Mouse (Mus musculus) T-helper 2 cell (primary cell): ENCODE measurements around the gene Rab3gap2.

Experiments used
- in situ Hi-C: fragments of 300-600 bp; cut with MboI, MseI; formaldehyde crosslinking; loops from one replicate; pipeline ENCODE4 v1.15.1; 2025; ENCODE audit warnings: high pct_unique_total_duplicates

Gene Rab3gap2

GRCm38 (mm10) chr1:185280616-185281015 lies 76.7 kb downstream of the Rab3gap2 start:
- in situ Hi-C loops: no loop called here

DNA sequence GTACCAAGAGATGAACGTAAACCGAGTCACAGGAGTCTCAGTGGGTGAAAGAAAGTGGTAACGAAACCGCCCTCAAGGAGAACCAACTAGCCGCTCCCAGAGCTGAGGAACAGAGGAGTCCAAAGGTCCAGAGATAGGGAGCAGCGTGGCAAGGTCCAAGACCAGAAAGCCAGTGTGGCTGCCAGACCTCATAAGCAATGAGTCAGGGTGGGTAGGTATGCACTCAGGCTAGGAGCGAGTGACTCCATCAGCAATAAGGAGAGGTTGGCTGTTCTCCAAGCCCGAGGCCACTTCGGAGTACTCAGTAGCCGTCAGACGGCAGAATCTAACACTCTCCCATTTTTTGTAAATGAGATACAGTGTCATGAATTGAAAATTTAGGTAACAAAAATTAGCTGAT lies 78.9 kb downstream of the Rab3gap2 start:
- in situ Hi-C loops: no loop called here

DNA sequence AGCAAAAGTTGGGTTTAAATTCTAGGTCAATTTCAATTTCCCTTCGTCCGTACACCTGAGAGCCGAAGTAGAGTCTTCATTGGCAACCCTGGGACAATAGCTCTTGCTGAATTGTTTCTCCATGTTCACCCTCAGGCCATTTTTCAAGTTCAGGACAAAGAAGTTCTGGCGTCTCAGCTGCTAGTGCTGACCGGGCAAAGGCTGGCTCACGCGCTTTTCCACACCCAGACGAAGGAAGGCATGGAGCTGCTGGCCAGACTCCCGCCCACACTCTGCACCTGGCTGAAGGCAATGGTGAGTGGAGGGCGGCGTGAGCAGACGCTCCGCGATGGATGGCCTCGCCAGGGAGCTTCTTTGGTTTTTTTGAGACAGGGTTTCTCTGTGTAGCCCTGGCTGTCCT lies 79.3 kb downstream of the Rab3gap2 start:
- in situ Hi-C loops: no loop called here

DNA sequence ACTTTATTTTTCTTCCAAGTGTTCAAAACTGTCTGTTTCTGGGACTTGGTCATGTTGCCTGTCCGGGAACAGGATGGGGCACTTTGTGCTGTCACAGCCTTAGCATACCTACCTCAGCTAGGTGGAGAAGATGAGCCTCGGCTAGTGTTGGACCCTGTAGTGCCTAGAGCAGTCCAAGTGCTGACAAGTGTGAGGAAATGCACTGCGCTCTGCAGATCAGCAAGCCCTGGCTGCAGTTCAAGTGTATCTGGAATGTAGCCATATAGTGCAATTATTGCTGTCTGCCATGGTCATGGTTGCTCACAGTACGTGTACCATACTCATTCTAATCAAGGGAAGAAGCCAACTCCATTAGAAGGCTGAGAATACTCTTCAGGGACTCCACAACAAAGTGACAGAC lies 80.8 kb downstream of the Rab3gap2 start:
- in situ Hi-C loops: no loop called here

DNA sequence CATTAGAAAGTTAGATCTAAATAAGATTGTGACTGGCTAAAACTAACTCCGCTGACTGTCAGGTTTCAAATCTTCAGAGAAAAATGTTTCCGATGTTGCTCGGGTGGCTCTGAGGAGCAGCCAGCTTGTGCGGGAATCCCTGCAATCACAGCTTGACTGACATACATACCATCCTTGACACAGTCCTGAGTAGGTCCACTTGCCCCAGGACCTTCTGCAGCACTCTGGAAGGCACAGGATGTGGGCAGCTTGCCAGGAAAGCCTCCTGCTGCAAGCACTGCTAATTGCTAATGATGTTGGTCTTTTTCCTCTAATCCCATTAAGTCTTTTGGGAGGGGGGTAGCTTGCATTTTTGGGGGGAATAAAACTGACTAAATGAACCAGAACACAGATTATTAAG lies 81.3 kb downstream of the Rab3gap2 start:
- in situ Hi-C loops: no loop called here

- in situ Hi-C loops: no loop called here
Observed at GRCm38 (mm10) chr1:185287066-185287465, 83.1 kb downstream of the Rab3gap2 start.

GRCm38 (mm10) chr1:185289231-185289630 lies 85.3 kb downstream of the Rab3gap2 start:
- in situ Hi-C loops: no loop called here

- in situ Hi-C loops: no loop called here
Observed at GRCm38 (mm10) chr1:185291336-185291735, 87.4 kb downstream of the Rab3gap2 start.

DNA sequence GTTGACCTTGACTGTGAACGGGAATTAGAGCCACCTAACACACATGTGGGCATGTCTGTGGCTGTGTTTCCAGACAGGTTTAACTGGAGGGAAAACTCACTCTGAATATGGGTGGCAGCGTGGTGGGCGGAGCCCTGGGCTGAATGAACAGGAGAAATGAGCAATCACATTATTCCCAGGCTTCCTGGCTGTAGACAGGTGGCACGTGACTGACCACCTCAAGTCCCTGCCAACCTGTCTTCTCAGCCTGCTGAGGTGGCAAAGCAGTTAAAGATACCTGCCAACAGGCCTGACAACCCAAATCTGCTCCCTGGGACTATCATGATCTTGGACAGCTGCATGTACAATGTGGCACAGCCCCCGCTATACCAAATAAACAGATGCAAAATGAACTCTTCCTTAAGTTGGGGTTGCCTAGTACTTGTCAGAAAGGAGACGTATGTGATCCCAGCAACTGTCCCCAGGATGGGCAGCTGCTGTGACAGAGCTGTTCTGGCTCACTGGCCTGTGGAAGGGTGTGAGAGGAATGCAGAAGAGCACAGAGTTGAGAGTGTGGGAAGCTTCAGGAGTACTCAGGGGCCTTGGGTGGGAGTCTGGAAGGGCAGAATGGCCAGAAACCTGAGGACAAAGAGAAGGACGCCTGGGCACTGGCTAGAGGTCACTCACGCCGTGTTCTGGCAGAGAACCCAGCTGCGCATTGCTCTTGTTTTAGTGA lies 88.9 kb downstream of the Rab3gap2 start:
- in situ Hi-C loops: no loop called here

DNA sequence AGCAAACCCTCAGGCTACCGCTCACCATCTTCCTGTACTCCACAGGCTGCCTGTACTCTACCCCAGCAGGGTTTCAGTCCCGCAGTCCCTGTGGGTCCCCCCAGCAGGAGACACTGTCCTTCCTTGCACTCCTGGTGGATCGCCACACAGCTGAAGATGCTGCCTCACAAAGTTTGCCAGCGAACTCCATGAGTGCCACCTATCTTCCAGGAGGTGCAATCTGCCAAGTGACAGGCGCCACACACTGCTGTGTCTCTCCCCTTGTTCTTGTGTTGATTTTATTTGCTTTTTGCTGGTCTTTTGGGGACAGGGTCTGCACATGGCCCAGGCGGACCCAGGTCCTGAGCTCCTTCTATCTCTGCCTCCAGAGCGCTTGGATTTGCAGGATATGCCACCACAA lies 92.9 kb downstream of the Rab3gap2 start:
- in situ Hi-C loops: no loop called here

DNA sequence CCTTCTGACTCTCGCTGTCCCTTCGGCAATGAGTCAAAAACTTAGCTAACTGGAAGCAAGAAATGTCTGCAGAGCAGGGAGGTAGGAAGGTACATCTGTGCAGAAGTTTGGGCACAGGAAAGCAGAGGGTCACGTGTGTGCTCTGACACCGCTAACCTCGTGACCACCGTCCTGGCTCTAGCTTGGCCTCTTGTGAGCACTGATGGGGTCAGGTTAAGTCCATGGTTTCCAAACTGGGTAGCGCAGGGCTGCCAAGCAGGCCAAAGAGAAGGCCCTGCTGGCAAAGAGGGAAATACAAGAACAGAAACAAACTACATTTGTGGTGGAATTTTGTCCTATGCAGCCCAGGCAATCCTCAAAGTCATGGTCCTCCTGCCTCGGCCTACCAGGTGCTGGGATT lies 94.6 kb downstream of the Rab3gap2 start:
- in situ Hi-C loops: no loop called here

DNA sequence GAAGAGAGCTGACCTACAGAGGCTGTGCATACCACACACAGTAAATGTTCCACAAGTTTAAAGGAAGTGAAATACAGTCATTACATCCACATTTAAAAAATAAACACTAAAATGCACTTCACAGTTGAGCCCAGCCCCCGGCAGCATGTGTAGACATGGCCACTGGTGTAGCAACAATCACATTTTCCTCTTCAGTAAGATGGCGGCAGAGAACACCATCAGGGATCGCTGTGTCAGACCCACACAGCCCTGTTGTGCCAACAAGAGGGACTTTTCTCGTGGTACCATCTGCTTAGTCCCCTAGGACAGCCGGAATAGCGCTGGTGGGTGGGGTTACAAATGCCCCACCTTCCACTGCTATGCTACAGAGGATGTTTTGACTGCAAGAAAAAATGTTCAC lies 98.9 kb downstream of the Rab3gap2 start:
- in situ Hi-C loops: no loop called here

DNA sequence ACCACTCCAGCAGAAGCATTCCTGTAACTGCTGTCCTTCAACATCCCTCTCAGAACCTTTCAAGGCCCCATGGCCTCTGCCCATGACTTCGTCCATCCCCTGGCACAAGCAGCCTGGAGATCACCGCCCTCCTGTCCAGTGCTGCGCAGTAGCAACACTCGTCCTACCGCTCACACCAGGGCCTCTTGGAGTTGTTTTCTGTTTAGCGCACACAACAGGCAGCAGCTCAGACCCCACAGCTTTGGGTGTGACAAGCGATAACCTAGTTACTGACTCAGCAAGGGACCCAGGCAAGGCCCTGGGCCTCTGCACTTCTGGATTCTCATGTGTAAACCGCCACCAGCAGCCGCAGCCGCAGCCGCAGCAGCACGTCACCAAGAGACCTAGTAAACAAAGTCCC lies 102.9 kb downstream of the Rab3gap2 start:
- in situ Hi-C loops: no loop called here

DNA sequence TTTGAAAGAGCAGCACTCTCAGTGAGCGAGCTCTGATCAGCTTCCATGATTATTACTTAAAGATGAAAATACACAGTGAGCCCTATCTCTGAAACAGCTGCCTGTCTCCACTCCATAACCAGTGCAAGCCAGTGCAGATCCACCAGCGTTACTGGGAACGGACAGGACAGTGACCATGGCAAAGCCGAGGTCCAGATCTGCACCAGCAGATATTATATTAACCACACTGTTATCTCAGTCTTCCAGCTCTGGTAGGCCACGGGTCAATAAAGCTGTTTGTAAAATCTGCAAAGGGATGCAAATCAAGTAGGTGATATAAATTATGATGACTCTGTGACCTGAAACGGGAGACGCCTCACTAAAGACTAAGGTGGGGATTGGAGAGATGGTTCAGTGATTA lies 103.7 kb downstream of the Rab3gap2 start:
- in situ Hi-C loops: no loop called here

DNA sequence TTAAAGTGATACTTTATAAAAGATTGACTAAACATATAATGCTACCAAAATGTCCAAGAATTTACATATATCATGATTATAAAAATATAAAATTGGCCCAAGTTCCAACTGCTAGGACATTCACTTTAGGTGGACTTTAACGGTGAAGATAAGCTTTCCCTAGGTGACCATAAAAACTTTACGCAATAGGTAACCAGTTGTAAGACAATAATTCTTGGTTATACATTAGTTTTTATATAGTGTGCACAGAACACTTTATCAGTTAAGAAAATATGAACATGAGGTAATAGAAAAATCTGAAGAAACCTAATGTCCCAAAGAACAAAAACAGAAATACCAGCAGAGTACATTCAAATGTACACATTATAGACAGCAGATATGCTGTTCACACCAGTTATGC lies 104.4 kb downstream of the Rab3gap2 start:
- in situ Hi-C loops: no loop called here

DNA sequence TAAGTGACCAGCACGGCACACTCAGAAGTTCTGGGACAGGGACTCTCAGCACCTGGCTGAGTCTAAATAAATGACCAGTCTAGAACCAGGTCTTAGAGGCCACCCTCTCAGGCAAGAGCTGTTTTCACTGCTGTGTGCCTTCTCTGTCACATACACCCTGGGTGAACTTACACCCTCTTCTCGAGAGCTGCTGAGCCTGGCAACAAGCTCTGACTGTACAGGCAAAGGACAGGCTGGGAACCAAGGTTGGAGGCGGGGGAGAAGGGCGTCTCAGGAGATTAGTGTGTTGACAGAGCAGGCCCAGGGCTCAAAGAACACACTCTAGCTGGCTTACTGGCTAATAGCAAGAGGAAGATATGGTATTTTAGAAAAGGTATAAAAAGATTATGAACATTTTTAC lies 105.0 kb downstream of the Rab3gap2 start:
- in situ Hi-C loops: no loop called here

GRCm38 (mm10) chr1:185311949-185312348 lies 108.0 kb downstream of the Rab3gap2 start:
- in situ Hi-C loops: no loop called here

DNA sequence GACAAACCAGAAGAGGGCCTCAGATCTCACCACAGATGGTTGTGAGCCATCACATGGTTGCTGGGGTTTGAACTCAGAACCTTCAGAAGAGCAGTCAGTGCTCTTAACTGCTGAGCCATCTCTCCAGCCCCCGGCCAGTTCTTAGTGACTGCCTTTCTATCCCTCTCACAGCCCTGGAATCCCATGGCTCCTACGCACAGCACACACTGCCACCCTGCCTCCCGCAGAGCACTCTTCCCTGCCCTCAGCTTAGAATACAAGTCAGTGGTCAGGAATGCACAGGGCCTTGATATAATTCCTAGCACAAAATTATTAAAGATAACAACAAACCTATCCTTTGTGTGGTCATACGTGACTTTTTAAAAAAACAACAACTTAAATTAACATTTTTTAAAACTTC lies 110.6 kb downstream of the Rab3gap2 start:
- in situ Hi-C loops: no loop called here

DNA sequence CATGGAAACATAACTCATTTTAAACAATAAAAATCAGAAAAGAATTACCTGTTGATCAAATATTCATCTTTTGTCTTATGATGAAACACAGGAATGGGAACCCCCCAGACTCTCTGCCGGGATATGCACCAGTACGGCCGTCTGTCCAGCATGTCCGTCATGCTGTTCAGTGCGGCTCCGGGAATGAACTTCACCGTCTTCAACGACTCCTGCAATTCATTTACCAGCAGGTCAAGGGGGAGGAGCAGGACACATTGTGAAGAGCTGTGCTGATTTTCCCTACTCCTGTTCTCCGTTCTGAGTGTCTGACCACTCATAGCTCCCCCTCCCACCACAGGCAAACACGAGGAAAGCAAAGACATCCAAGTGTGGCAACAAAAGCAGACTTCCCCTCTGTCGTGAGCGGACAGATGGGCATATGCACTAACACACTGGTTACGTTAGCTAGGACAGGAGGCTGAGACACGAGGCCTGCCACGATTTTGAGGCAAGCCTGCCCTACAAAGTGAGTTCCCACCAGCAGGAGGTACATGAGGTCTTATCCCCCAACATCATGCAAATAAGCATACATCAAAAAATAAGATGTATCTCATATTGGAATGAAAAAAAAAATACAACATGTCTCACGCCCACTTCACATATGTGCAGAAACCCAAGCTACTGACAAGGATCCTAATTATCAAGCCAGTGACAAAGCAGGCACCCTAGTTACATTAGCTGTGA lies 112.1 kb downstream of the Rab3gap2 start:
- in situ Hi-C loops: no loop called here

- in situ Hi-C loops: loop anchor here (5.0 kb wide), 1 partner anchor 34 kb away; the partner anchor contains the start of gene Eprs
Observed at GRCm38 (mm10) chr1:185327754-185328345, 123.9 kb downstream of the Rab3gap2 start.

DNA sequence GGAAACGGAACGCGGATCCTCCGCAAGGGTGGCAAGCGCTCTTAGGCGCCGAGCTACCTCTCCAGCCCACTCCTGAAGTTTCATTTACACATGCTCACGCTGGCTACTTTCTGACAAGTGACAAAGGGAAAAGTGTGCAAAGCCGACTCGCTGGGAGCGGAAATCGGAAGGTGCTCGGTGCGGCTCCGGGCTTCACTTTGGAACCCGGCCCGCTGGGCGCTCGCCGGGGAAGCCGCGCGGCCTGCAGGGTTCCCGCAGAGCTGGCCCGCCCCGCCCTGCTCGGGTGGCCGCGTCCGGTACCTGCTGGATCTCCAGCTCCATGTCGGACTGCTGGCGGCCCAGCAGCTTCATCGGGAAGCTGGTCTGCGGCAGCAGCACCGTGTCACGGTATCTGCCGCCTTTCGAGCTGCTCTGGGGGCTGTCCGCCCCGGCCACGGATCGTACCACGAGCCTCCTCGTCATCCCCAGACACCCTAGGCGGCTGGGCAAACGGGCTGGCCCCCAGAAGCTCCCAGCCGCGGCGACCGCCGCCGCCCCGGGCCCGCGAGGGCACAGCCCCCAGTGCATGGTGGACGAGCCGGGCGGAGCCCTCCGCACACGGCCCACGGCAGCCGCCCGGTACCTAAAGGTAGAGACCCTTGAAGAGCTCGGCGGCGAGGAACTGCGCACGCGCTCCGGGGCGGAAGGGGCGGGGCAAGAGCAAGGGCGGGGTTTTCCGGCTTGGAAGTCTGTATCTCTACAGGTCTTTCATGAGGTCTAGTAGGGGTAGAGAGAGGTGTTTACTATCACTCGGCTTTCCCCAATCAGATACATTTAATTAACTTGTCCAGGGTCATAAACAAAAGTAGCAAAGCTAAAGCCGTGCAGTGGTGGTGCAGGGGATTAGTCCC lies 125.0 kb downstream of the Rab3gap2 start, which contains the start of gene Iars2:
TSS of gene Iars2 (minus strand) at position 676 of the 890 bp plus-strand sequence.
- in situ Hi-C loops: loop anchor here (5.0 kb wide), 1 partner anchor 33 kb away; the partner anchor contains the start of gene Eprs

DNA sequence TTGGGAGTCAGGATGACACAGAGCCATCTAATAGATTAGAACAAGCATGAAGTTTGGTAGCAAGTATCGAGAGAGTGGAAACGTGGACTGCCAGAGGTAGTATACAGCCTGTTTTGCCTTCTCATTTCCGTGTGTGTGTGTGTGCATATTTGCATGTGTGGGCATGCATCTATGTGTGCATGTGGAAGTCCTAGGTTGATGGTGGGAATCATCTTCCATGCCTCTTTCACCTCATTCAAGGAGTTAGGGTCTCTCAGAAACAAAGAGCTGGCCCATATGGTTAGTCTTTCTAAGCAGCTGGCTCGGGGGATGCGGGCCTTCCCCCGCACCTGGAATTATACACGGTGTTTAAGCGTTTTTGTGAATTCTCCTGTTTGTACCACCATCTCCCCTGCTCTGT lies 125.9 kb downstream of the Rab3gap2 start:
- in situ Hi-C loops: loop anchor here (5.0 kb wide), 1 partner anchor 32 kb away; the partner anchor contains the start of gene Eprs
